Mouse (Mus musculus): ENCODE measurements around the gene Cks2.
A peak's percentile ranks its signal among the peaks of the same experiment; 100 is the strongest.
"Not testable (repeated sequence)": the region's sequence is repeated elsewhere in the genome, so short reads cannot be mapped to it uniquely, and the experiment has no call there.

The Cks2 gene

GRCm38 (mm10) chr13:51644829-51645789, at the start of gene Cks2:
Gene Cks2 (plus strand): TSS chr13:51645232.
- peak; percentile 100 for DNase-seq (ENCODE audit: low spot score)

GRCm38 (mm10) chr13:51595404-51595803, 49.6 kb upstream of the Cks2 start:
- DNase-seq (ENCODE audit: low spot score): no peak

- DNase-seq (ENCODE audit: low spot score): no peak
These were observed 47.0 kb upstream of the Cks2 start for GRCm38 (mm10) chr13:51598063-51598462.

GRCm38 (mm10) chr13:51600169-51600568, 44.9 kb upstream of the Cks2 start:
- DNase-seq (ENCODE audit: low spot score): no peak

GRCm38 (mm10) chr13:51602764-51603163, 42.3 kb upstream of the Cks2 start:
- DNase-seq (ENCODE audit: low spot score): peak; percentile 9

GRCm38 (mm10) chr13:51603221-51603893, 41.7 kb upstream of the Cks2 start:
- DNase-seq (ENCODE audit: low spot score): peak; percentile 82

- peak; percentile 12 for DNase-seq (ENCODE audit: low spot score)
These were observed 41.2 kb upstream of the Cks2 start for GRCm38 (mm10) chr13:51603894-51604244.

GRCm38 (mm10) chr13:51609231-51609630, 35.8 kb upstream of the Cks2 start:
- DNase-seq (ENCODE audit: low spot score): no peak

GRCm38 (mm10) chr13:51611060-51611459, 34.0 kb upstream of the Cks2 start:
- peak; percentile 21 for DNase-seq (ENCODE audit: low spot score)

GRCm38 (mm10) chr13:51611500-51611899, 33.5 kb upstream of the Cks2 start:
- DNase-seq (ENCODE audit: low spot score): peak; percentile 19

GRCm38 (mm10) chr13:51615815-51616214, 29.2 kb upstream of the Cks2 start:
- no peak for DNase-seq (ENCODE audit: low spot score)

- DNase-seq (ENCODE audit: low spot score): peak; percentile 18
These were observed 28.5 kb upstream of the Cks2 start for GRCm38 (mm10) chr13:51616417-51617044.

GRCm38 (mm10) chr13:51617306-51617705, 27.7 kb upstream of the Cks2 start:
- no peak for DNase-seq (ENCODE audit: low spot score)

GRCm38 (mm10) chr13:51617861-51618260, 27.2 kb upstream of the Cks2 start:
- peak; percentile 92 for DNase-seq (ENCODE audit: low spot score)

- no peak for DNase-seq (ENCODE audit: low spot score)
These were observed 26.4 kb upstream of the Cks2 start for GRCm38 (mm10) chr13:51618602-51619001.

GRCm38 (mm10) chr13:51622626-51623025, 22.4 kb upstream of the Cks2 start:
- no peak for DNase-seq (ENCODE audit: low spot score)

- no peak for DNase-seq (ENCODE audit: low spot score)
These were observed 21.4 kb upstream of the Cks2 start for GRCm38 (mm10) chr13:51623678-51624077.

- no peak for DNase-seq (ENCODE audit: low spot score)
These were observed 16.7 kb upstream of the Cks2 start for GRCm38 (mm10) chr13:51628273-51628848.

- DNase-seq (ENCODE audit: low spot score): no peak
These were observed 13.6 kb upstream of the Cks2 start for GRCm38 (mm10) chr13:51631354-51631992.

GRCm38 (mm10) chr13:51632560-51633218, 12.3 kb upstream of the Cks2 start:
- DNase-seq (ENCODE audit: low spot score): no peak

GRCm38 (mm10) chr13:51635384-51635783, 9.6 kb upstream of the Cks2 start:
- DNase-seq (ENCODE audit: low spot score): not testable (repeated sequence)
